Mouse (Mus musculus): ENCODE results near the gene Gadl1. TPM values are rescaled to one million over a fixed set of nuclear protein-coding genes. Genes with fewer than 3 reads are reported as not detected.

Gadl1 gene
- 0.34 and 0.38 TPM in 2 replicates for polyA plus RNA-seq (2012; rRNA removed)

- no peak for DNase-seq (ENCODE audit: extremely low spot score in 1 of 2, low spot score in 1 of 2)
These were observed at the start of gene Gadl1 for GRCm38 (mm10) chr9:115909155-115909554. Gene Gadl1, plus strand, starts transcription at chr9:115909455.

GRCm38 (mm10) chr9:115862802-115863201 lies 46.5 kb upstream of the Gadl1 start:
- no peak for DNase-seq (ENCODE audit: extremely low spot score in 1 of 2, low spot score in 1 of 2)

GRCm38 (mm10) chr9:115863326-115863725 lies 45.9 kb upstream of the Gadl1 start:
- peak in 1 of 2 experiments; percentile 17 for DNase-seq (ENCODE audit: extremely low spot score in 1 of 2, low spot score in 1 of 2)

GRCm38 (mm10) chr9:115867277-115867676 lies 42.0 kb upstream of the Gadl1 start:
- DNase-seq (ENCODE audit: extremely low spot score in 1 of 2, low spot score in 1 of 2) = peak in 1 of 2 experiments; percentile 7

GRCm38 (mm10) chr9:115870168-115870567 lies 39.1 kb upstream of the Gadl1 start:
- peak; percentile 4 to 34 for DNase-seq (ENCODE audit: extremely low spot score in 1 of 2, low spot score in 1 of 2)

GRCm38 (mm10) chr9:115870640-115871039 lies 38.6 kb upstream of the Gadl1 start:
- DNase-seq (ENCODE audit: extremely low spot score in 1 of 2, low spot score in 1 of 2) = no peak

- DNase-seq (ENCODE audit: extremely low spot score in 1 of 2, low spot score in 1 of 2) = no peak
These were observed 28.8 kb upstream of the Gadl1 start for GRCm38 (mm10) chr9:115880500-115880899.

GRCm38 (mm10) chr9:115881137-115881536 lies 28.1 kb upstream of the Gadl1 start:
- DNase-seq (ENCODE audit: extremely low spot score in 1 of 2, low spot score in 1 of 2) = peak in 1 of 2 experiments; percentile 23

- DNase-seq (ENCODE audit: extremely low spot score in 1 of 2, low spot score in 1 of 2) = no peak
These were observed 26.5 kb upstream of the Gadl1 start for GRCm38 (mm10) chr9:115882627-115883200.

- DNase-seq (ENCODE audit: extremely low spot score in 1 of 2, low spot score in 1 of 2) = no peak
These were observed 25.8 kb upstream of the Gadl1 start for GRCm38 (mm10) chr9:115883413-115883812.

- no peak for DNase-seq (ENCODE audit: extremely low spot score in 1 of 2, low spot score in 1 of 2)
These were observed 21.7 kb upstream of the Gadl1 start for GRCm38 (mm10) chr9:115887571-115887970.

- DNase-seq (ENCODE audit: extremely low spot score in 1 of 2, low spot score in 1 of 2) = no peak
These were observed 16.1 kb upstream of the Gadl1 start for GRCm38 (mm10) chr9:115893131-115893530.

- DNase-seq (ENCODE audit: extremely low spot score in 1 of 2, low spot score in 1 of 2) = no peak
These were observed 15.3 kb upstream of the Gadl1 start for GRCm38 (mm10) chr9:115893947-115894346.

GRCm38 (mm10) chr9:115908325-115908724 lies 930 bp upstream of the Gadl1 start:
- no peak for DNase-seq (ENCODE audit: extremely low spot score in 1 of 2, low spot score in 1 of 2)

- no peak for DNase-seq (ENCODE audit: extremely low spot score in 1 of 2, low spot score in 1 of 2)
These were observed 4.8 kb downstream of the Gadl1 start for GRCm38 (mm10) chr9:115914006-115914405.

GRCm38 (mm10) chr9:115915586-115916270 lies 6.5 kb downstream of the Gadl1 start:
- DNase-seq (ENCODE audit: extremely low spot score in 1 of 2, low spot score in 1 of 2) = no peak

- DNase-seq (ENCODE audit: extremely low spot score in 1 of 2, low spot score in 1 of 2) = no peak
These were observed 10.5 kb downstream of the Gadl1 start for GRCm38 (mm10) chr9:115919736-115920135.

GRCm38 (mm10) chr9:115922662-115923061 lies 13.4 kb downstream of the Gadl1 start:
- DNase-seq (ENCODE audit: extremely low spot score in 1 of 2, low spot score in 1 of 2) = no peak

- no peak for DNase-seq (ENCODE audit: extremely low spot score in 1 of 2, low spot score in 1 of 2)
These were observed 14.8 kb downstream of the Gadl1 start for GRCm38 (mm10) chr9:115924094-115924493.

GRCm38 (mm10) chr9:115931803-115932202 lies 22.5 kb downstream of the Gadl1 start:
- peak in 1 of 2 experiments; percentile 47 for DNase-seq (ENCODE audit: extremely low spot score in 1 of 2, low spot score in 1 of 2)

- no peak for DNase-seq (ENCODE audit: extremely low spot score in 1 of 2, low spot score in 1 of 2)
These were observed 23.5 kb downstream of the Gadl1 start for GRCm38 (mm10) chr9:115932741-115933140.

All from frontal cortex, adult 2 months (tissue).